Mouse (Mus musculus) liver, adult 2 months (tissue): ENCODE data around the gene Msrb3.

Experiments
- CTCF ChIP-seq: fragments of 200-500 bp; IDR thresholded peaks from 2 replicates; pipeline ENCODE4 v1.5.1; 2011; ENCODE audit warnings: low read depth, low read length, control low read depth
- POLR2A ChIP-seq: fragments of 200-500 bp; IDR thresholded peaks from 2 replicates; pipeline ENCODE4 v1.6.1; 2011; ENCODE audit warnings: low read length, control low read depth; ENCODE audit not compliant: insufficient read depth; ENCODE audit errors: extremely low read depth

- no peak for TF ChIP-seq CTCF
- TF ChIP-seq POLR2A: no peak
These were observed 10.1 kb upstream of the Msrb3 start for GRCm38 (mm10) chr10:120908776-120909574.
